Mouse (Mus musculus) left cerebral cortex, postnatal 4 days (tissue): ENCODE results near the gene Toe1. TPM values are rescaled to one million over a fixed set of nuclear protein-coding genes. Genes with fewer than 3 reads are reported as not detected.
A peak's percentile ranks its signal among the peaks of the same experiment; 100 is the strongest.

Experiments
- DNase-seq: peaks from one replicate; pipeline ENCODE4 v3.0.0-alpha.2; 2022
- intact Hi-C: fragments of 180-260 bp; cut with DNase I; formaldehyde crosslinking; loops from one replicate; pipeline ENCODE4 v1.15.1; 2025
- total RNA-seq, 2 experiments: library from RNA; stranded (reverse); gene quantifications; 2 replicates each; pipeline ENCODE4 v1.2.3; 2021

Toe1 gene
- total RNA-seq, 2 experiments from 2014 or later: 18.1 to 18.9 TPM

DNA sequence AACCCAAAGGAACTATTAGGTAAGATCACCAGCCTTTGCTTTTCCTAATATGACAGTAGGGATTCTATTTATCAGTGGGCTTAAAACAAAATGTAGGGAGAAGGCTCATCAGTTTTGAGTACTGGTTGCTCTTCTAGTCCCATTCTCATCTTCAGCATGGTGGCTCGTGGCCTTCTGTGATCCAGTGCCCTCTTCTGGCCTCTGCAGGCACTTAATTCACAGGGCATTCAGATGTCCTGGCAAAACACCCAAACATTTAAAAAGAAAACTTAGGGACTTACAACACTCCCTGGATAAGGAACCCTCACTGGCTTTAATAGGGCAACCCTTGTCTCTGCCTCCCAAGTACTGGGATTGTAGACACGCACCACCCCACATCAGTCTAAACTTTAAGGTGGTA lies 13.2 kb downstream of the Toe1 start:
- DNase-seq: no peak
- intact Hi-C loops: no loop called here

DNA sequence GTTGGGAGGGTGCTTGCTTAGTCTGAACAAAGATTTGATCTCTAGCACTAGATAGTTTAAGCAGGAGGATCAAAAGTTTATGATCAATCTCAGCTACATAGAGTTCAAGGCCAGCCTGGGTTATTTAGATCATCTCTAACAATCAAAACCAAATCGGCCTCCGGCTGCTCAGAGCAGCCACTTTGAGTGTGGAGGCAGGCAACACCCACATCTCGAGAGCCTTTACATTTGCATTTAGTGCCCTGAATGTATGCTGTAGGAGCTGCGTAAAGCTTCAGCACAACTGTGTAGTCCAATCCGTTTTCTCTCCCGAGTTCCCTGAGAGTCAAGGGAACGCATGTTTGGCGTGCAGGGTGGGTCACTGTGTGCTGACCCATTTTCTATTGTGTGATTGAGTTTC lies 15.0 kb downstream of the Toe1 start:
- DNase-seq: no peak
- intact Hi-C loops: no loop called here

DNA sequence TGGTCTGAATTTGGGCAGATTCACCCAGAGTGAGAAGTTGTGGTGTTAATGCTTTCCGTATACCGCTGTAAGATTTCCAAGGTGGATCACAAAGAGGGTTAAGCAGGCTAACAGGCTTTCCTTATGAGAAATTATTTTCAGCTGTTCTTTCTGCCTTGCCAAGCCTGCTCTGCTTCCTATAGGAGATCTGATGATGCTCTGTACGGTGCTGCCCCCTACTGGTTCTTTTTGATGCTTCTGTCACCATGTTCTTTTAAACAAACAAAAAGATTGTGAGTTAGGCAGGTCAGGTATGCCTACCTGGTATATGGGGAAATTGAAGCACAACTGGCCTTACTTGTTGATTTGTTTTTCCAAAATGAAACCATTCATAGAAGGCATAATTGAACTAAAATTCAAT lies 18.5 kb downstream of the Toe1 start:
- intact Hi-C loops: loop anchor here (1.0 kb wide), 1 partner anchor 70 kb away; no protein-coding TSS in a partner anchor
- peak; percentile 80 for DNase-seq

DNA sequence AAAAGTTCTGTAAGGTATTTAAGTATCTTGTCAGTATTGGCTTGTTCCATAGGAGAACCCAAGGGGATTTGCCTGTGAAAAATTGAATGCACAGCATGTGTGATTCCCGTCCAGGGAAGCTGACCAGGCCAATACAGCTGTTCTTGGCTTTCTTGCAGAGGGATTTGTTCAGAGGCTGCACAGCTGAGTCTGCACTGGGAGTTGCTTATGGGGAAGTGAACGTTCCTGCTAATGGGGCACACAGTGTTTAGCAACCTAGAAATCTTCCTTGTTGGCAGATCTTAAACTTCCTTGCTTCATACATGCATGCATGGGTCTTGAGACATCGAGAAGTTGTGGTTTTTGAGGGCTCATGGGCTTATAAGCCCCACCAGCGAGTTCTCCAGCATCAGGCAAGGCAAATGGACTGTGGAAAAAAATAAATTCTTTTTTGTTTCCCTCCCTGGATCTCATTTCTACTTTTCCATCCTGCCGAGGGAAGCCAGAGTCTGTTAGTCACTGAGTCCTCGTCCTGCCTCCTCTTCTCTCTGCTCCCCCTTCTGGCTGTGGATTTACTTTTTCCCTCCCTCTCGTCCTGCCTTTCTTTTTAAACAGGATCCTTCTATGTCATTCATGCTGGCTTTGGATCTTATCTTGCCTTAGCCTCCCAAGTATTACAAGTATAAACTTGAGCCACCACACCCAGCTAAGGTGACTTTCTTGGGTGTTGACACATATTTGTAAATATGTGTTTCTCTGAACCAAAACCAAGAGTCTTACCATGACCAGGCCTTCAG lies 19.3 kb downstream of the Toe1 start:
- DNase-seq: no peak
- intact Hi-C loops: no loop called here

DNA sequence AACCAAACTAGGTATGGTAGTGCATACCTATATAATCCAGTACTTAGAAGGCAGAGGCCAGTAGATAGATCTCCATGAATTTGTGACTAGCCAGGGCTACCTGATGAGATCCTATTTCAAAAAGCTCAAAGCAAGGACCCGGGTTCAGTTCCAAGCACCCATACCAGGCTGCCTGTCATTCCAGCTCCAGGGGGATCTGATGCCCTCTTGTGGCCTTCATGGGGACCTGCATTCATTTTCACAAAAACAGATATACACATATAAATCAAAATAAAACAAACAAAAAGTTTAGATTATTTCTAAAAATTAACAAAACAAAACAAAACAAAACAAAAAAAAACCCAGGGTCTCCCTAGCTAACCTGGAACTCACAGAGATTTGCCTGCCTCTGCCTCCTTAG lies 20.9 kb downstream of the Toe1 start:
- no peak for DNase-seq
- intact Hi-C loops: no loop called here

DNA sequence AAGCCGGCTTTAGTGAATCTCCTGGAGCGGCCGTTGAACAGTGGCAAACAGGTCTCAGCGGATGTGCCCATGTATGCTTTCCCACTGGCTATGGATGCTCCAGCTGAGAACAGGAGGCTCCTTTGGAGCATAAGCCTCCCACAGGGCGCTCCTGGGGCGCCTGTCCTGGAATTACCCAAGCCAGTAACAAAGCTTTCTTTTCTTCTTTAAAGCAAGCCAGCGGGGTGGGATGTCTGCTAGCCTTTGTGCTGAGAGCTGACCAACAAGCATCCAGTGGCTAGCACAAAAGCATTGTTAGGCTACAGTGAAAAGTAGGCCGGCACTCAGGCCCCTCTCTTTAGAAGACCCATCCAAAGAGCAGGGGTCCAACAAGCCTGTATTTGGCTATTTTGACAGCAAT lies 25.3 kb downstream of the Toe1 start:
- intact Hi-C loops: no loop called here

DNA sequence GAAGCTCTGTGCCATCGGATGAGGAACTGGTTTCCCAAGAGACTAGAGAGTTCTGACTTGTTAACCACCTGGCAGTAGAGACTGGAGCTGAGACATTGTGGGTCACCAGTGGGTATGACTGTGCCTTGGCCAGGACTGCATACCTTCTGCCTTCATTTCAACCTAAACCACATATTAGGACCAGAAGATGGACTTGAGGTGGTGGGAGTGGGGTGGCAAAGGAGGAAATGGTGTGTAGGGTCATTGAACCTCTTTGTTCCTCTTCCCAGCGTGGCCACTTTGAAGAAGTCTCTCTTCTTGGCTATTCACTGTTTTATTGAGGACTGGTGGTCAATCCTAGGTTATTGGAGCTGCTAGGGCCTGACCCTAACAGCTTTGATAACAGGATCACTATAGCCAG lies 26.1 kb downstream of the Toe1 start:
- no peak for DNase-seq
- intact Hi-C loops: no loop called here

More for the DNA sequence above, 25.3 kb downstream of the Toe1 start:
- no peak for DNase-seq

DNA sequence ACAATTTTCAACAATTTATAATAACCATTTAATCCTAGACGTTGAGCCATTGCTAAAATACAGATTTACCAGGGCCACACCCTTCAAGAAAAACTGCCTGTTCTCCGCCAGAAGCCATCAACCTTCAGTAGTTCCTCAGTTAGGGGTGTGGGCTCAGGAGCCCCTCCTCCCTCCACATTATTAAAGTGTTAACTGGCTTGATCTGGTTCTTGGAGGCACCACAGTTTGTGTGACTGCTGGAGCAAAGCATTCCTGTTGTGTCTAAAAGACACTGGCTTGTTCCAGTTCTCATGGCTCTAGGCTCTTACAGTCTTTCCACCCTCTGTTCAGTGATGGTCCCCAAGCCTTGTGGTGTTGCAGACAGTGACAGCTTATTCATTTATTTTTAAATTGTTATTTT lies 26.9 kb downstream of the Toe1 start:
- intact Hi-C loops: no loop called here
- no peak for DNase-seq

DNA sequence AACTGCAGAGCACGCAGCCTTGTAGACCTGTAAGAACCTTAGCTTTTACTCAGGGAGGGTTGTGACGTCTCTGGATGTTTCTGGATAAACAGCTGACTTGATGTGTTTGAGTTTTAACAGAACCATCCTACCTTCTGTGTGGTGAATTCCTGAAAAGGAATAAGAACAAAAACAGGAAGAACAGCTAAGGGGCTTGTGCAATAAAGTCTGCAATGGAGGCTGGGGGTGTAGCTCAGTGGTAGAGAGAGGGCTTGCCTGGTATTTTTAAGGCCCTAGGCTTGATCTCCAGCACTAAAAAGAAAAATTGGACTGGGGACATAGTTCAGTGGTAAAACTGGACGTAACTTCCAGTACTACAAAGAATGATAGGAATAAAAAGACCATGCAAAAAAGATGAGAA lies 30.4 kb downstream of the Toe1 start:
- no peak for DNase-seq
- intact Hi-C loops: no loop called here

DNA sequence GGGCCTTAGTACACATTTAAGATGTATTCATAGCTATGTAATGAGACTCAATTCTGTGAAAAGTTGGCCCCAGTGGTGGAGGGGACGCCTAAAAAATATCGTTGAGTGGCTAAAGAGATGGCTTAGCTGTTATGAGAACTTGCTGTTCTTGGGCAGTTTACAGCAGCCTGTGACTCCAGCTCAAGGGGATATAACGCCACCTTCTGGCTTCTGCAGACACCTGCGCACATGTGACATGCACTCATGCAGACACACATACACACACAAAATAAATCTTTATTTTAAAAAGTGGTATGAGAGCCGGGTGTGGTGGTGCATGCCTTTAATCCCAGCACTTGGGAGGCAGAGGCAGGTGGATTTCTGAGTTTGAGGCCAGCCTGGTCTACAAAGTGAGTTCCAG lies 31.0 kb downstream of the Toe1 start:
- intact Hi-C loops: no loop called here
- no peak for DNase-seq

DNA sequence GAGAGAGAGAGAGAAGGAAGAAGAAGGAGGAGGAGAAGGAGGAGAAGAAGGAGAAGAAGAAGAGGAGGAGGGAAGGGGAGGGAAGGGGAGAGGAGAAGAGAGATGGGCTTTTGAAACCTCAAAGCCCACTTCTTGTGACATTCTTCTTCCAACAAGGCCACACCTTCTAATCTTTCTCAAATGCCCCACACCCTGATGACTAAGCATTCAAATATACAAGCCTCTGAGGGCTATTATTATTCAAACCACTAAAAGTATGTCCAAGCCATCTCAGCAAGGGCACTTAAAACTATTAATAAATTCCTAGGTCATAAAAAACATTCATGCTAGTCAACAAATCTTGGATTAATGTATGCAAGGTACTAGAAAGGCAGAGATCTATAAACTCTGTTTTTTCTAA lies 38.4 kb downstream of the Toe1 start:
- intact Hi-C loops: no loop called here
- no peak for DNase-seq

DNA sequence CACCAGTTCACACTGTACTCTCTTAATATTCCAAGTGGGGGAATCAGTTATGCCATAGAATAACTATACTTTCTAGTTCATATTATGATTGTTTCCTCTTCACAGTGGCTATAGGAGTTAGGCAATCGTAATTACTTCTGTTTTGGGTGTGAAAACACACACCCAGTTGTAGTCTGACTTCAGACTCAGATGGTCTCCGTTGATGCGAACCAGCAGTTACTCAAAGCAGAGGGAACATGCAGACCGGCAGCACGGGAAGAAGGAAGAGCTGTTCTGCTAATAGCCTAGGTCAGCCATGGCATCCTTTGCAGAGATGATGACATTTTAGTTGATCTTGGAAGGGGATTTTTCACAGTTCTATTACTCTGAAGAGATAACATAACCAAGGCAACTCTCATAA lies 38.9 kb downstream of the Toe1 start:
- intact Hi-C loops: no loop called here

DNA sequence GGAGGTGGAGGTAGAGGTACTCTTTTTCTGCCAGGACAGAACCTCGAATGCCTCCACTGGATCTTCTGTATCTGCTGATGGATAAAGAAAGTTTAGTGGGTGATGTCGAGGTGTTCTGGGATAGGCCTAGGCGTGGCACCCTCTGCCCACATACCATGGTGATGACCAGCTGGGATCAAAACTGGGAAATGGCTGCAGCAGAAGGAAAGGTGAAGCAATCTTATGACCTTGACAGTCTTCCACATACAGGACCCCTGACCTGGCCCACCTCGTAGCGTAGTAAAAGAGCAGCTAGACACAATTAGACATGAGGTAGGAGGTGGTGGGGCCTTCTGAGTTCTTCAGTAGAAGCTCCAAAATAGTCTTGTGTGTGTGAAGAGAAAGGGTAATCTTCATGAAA lies 43.4 kb downstream of the Toe1 start:
- DNase-seq: no peak
- intact Hi-C loops: no loop called here

More for the DNA sequence above, 38.9 kb downstream of the Toe1 start:
- DNase-seq: no peak

DNA sequence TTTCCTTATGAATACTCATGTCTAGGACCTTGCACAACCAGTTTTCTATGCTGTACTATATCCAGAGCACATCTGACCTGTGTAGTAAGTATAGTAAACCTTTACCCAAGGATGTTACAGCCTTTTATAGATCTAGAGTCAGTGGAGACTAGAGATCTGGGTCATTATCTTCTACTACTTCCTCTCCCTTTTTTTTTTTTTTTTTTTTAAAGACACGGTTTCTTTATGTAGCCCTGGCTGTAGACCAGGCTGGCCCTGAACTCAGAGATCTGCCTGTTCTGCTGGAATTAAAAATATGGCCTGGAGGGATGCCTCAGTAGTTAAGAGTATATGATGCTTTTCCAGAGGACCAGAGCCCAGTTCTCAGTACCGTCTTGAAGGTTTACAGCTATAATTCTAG lies 45.5 kb downstream of the Toe1 start:
- intact Hi-C loops: no loop called here
- no peak for DNase-seq

DNA sequence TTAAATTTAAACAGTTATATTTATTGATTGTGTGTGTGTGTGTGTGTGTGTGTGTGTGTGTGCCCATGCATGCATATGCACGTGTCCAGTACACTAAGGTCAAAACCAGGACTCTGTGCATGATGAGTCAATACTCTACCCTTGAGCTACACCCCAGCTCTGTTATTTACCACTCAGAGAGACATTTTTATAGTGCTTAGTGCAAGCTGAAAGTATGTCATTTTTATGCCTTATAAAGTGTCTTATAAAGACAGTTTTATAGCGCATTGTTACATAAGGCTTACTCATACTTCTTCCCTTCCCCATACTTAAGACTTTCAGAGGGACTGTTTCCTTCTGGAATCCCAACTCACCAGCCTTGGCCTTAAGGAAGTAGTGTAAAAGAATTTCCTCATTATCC lies 57.7 kb downstream of the Toe1 start:
- intact Hi-C loops: no loop called here
- no peak for DNase-seq

Other genes starting within 250 kb of the Toe1 start
- gene Gpbp1l1, start 250.0 kb downstream of the Toe1 start, total RNA-seq: 10 to 100 TPM; 24.4 to 26.1 TPM
- gene Ccdc17, start 211.0 kb downstream of the Toe1 start, total RNA-seq: 1 to 10 TPM; 2.4 to 3.9 TPM
- gene Nasp, start 179.7 kb downstream of the Toe1 start, total RNA-seq: 100 to 1,000 TPM; 125 to 130 TPM
- gene Akr1a1, start 156.0 kb downstream of the Toe1 start, total RNA-seq: 100 to 1,000 TPM; 651 to 668 TPM
- gene Prdx1, start 122.1 kb downstream of the Toe1 start, total RNA-seq: 100 to 1,000 TPM; 170 to 191 TPM
- gene Mmachc, start 99.2 kb downstream of the Toe1 start, total RNA-seq: 10 to 100 TPM; 14.7 to 15.7 TPM
- 1 to 10 TPM; 4.5 to 5.5 TPM for gene Ccdc163, start 99.1 kb downstream of the Toe1 start, total RNA-seq
- gene Tesk2, start 86.7 kb downstream of the Toe1 start, total RNA-seq: 1 to 10 TPM; 2.0 to 2.2 TPM
- 1 to 10 TPM; 3.8 to 3.9 TPM for gene Mutyh, start 83 bp upstream of the Toe1 start, total RNA-seq
- gene Hpdl, start 14.1 kb upstream of the Toe1 start, total RNA-seq: under 1 TPM; 0.82 to 0.83 TPM
- 10 to 100 TPM; 14.0 to 14.5 TPM for gene Zswim5, start 69.7 kb upstream of the Toe1 start, total RNA-seq
- 10 to 100 TPM; 28.2 to 30.7 TPM for gene Urod, start 186.8 kb upstream of the Toe1 start, total RNA-seq
- 10 to 100 TPM; 60.7 to 61.1 TPM for gene Hectd3, start 187.7 kb upstream of the Toe1 start, total RNA-seq
- 10 to 100 TPM; 27.0 to 30.2 TPM for gene Eif2b3, start 211.8 kb upstream of the Toe1 start, total RNA-seq